Mouse (Mus musculus) urinary bladder, postnatal 25 days (tissue): ENCODE measurements around the gene Ptchd4.

Experiments
- DNase-seq: peaks from one replicate; pipeline ENCODE4 v3.0.0; 2022; ENCODE audit warnings: low spot score

Gene Ptchd4

DNA sequence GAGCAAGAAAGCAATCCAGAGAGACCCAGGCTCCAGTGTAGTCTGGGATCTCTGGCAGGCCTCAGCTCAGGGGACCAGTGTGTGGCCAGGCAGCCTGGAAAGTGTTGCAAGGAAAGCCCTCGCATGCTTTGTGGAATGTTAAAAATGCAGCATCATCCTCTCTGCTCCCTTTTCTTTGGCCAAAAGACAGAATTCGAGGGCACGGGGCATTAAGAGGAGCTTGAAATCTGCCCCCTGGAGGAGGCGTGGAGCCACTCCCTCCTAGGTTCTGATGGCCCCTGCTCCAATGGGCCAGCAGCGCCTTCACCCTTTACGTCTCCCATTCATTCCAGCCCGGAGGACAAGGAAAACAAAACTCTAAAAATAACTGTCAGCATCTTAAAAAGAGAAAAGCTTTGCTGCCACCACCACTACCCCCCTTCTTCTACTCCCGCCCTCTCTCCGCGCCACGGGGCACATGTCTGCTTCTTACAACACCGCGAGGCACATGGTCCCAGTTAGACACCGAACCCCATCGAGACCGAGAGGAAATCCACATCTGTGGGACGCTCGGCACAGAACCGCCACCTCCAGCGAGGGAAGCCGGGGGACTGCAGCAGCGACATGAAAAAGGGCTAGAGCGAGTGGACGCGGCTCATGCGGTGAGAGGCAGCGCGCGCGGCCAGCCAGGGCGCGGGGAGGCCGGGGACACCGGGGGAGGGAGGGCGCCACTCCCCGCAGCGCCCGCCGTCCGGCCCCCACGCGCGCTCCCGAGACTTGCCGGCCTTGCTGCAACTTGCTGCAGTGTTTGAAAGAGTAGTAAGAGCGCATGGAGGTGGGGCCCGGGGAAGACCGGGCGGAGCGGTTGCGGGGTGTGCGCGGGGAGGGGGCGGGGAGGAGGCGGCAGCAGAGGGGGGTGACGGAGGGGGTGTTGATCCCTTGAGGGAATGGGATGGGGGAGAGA is at the start of gene Ptchd4:
Gene Ptchd4, plus strand, starts transcription at position 279 of the 943 bp plus-strand sequence.
- DNase-seq = peak; percentile 4

DNA sequence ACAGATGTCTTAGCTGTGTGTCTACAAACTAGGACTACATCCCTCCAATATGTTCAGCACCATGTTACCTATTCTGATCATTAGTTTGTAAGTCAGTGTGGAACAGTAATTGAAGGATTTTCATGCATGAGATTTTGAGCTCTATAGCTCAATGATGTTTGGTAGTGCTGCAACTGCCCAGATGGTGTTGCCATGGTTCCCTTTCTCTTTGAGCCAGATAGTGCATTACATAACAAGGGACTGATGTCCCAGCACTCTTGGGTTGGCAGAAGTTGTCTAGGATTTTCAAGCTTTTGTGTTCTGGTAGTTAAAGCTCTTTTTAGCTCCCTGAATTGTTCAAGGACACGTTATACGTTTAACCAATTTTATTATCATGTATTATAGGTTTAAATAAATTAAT is 38.9 kb upstream of the Ptchd4 start:
- no peak for DNase-seq

DNA sequence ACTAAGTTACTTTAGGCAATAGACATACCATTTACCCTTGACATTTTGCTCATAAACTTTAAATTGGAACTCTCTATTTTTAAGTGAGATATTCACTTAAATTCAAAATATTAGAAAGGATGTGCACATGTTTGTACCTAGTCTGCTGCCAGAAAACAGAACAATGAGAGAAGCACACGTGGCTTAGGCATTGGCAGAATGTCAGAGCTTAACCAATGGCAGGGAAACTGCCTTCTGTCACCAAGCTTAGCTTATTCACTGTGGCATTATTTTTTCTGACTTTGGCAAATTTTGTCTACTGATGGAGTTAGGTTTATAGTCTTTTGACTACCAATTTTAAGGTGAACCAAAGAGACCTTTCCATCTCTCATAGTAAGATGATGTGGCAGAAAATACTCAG is 31.4 kb upstream of the Ptchd4 start:
- DNase-seq = no peak

DNA sequence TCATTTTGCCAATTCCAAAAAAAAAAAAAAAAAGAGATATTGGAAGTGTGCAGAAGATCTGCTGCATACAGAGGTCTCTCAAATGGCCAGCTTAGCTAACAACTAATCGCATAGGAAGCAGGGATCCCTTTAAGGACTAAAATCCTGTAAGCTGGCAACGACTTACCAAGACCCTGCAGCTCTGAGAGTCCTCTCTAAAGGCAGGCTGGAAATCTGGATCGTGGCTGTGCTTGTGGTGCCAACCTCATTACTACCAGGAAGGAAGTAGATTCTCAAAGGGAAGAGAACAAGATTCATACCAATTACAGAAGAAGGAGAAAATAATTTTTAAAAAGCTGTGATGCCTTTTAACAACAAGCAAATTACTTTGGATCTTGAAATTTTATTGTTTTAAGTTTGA is 29.5 kb upstream of the Ptchd4 start:
- no peak for DNase-seq

DNA sequence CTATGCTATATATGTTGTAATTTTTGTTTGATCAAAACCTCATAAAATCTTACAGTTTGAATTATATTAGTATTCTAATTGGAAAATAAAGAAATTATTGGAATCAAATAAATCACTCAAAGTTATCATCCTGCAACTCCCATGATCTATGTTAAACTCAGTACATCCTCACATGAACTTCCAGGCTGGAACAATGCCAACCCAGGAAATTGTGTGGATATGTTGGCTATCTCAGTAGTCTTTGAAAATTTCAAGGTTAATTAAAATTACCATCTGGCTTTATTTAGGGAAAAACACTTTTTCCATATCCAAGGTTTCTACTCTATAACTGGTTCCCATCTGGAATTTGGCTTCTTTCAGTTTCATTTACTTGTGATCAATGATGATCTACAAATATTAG is 25.4 kb upstream of the Ptchd4 start:
- no peak for DNase-seq

DNA sequence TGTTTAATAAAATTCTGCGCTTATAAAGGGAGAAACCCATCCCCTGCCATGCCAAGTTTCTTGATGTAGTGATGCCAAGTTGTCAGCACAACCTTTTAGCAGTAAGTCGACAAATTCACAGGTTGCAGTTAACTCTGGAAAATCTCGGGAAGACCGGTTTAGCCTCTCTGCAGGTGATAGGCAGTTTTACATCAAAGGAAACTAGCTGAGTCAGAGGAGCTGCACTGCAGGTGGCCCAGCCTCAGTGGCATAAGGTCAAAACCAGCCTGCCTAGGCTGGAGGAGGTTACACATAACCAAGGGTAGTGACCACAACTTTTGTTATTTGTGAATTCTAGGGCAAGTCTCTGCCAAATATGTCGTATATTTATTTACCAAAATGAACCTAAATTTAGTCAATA is 24.0 kb upstream of the Ptchd4 start:
- no peak for DNase-seq

DNA sequence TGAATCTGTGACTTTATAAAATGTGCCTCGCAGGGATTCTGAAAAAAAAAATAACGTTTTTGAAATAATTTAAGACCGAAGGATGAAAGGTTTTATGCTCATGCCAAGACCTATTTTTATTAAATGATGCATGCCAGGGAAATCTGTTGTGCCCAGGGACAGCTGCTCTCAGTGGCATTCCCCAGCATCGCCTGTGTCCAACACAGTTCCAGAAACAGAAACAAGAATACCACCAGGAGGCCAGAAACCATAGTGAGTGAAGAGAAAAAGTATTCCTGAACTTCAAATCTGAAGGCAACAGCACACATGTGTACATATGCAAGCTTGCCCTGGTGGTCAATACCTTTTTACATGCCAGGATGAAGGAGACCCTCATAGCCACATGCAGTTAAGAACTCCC is 17.8 kb upstream of the Ptchd4 start:
- DNase-seq = no peak

DNA sequence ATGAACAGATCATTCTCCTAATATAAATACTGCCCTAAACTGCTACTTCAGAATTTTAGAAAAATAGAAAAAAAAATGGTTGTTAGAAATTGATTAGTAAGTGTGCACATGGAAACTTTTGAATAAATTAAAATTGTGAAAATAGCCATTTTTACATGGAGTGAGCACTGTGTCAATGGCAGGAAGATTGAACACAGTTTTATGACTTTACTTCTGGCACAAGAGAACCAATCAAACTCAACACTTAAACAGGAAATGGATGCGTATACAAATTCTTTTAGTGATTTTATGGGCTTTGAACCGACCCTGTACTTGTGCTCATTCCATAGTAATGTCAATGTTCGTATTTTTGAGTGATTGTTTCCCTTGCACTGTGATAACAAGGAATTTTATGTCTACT is 16.1 kb upstream of the Ptchd4 start:
- no peak for DNase-seq

DNA sequence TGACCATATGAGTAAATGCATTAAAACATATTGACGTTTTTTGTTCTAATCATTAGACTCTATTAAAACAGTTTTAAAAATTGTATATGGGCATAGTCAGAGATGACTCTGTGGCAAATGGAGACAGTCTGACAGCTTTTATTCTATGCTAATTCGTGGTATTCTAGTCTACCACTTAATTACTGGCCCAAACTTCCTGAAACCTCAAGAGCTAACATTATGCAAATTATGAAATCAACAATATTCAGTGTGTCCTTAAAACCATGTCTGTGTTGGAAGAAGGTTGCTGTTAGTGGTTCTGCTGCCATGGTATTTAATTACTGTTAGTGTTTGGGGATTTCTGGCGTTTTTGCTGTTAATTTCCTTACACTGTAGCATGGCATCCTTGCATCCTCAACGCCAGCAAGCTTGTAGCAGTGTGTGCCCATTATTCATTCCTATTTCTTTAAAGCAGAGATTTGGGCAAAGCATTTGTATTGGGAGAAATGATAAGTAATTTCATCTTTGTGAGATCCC is 12.6 kb upstream of the Ptchd4 start:
- no peak for DNase-seq

DNA sequence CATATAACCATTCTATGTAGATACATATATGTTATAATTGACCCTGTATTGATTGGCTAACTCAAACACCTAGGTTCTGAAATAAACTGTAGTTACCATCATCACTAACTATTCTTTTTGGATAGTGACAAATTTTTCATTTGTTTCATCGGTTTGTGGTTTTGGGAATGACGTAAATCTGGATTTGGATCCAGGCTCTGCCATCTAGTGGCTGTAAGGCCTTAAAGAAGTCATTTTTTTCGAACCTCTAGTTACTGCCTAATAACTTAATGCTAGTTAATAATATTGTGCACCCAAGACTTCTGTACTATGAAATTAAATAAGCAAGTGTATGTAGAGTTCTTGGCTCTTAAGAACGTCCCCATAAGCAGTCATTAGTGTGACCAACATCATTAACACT is 11.5 kb upstream of the Ptchd4 start:
- no peak for DNase-seq

DNA sequence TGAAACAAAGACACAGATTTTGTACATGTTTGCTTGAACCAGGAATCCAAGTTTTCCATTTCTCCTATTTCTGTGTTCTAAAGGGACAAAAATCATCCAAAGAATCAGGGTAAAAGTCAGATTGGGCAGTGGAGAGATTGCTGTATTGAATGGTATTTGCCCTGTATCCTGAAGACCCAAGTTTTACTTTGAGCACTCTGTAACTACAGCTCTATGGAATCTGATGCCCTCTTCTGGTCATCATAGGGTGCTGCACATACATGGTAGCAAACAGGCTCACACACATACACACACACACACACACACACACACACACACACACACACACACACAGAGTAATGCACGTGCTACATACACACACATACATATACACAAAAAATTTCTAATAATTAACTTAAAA is 8.7 kb upstream of the Ptchd4 start:
- no peak for DNase-seq

DNA sequence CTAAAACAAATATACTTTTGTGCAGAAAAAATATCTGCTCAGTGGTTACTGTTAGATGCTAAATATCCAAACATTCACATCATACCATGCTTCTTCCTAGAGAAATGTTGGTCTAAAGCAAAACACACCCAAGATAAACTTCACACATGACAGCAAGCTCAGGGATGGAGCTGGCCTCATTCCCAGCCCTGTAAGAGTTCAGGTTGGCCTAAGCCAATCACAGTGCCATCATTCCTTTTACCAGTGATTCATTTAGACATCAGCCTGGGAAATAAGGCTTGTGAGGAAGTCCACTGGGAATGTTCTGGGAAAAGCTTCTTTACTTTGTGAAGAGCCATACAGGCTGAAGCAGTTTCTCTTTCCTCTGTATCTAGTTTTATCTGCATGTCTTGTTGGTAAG is 5.6 kb upstream of the Ptchd4 start:
- DNase-seq = no peak

DNA sequence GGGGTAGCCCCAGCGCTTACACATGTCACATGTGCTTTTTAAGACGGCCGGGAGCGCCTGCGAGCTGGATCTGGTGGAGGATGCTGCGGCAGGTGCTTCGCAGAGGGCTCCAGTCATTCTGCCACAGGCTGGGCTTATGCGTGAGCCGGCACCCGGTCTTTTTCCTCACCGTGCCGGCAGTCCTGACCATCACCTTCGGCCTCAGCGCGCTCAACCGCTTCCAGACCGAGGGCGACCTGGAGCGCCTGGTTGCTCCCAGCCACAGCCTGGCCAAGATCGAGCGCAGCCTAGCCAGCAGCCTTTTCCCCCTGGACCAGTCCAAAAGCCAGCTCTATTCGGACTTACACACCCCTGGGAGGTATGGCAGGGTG is 850 bp downstream of the Ptchd4 start:
- no peak for DNase-seq

DNA sequence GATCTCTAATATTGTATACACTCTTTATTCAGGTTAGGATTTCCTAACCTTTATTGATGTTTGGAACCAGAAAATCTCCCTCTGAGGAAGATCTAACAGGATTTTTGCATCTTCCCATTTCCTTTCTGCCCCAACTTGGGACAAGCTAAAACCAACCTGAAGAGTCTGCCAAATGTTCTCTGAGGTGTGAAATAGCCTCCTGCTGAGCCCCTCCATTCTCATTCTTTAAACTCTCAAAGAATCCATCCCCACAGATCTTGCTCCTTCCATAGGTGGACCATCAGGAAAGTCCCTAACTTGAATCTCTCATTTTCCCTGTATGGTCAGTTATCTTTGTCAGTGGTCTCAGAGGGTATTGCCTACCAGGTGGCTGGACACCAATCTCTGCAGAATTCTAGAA is 20.0 kb downstream of the Ptchd4 start:
- DNase-seq = no peak

DNA sequence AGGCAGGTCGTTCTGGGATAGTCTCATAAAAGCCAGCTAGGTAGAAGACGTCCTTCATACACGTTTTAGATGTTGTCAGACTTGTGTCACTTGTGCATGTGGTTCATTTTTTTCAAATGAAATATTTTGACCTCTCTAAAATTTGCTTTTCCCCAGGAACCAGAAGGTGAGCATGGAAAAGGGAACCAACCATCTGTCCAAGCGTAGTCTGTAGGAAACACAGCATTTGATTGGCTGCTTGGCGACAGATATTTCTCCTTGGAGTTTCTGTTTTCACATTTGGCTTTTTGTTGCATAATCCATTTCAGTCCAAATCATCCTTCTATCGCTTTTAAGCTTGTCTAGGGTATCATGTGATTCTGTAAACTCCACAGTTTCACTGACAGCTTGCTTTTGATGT is 20.8 kb downstream of the Ptchd4 start:
- no peak for DNase-seq

DNA sequence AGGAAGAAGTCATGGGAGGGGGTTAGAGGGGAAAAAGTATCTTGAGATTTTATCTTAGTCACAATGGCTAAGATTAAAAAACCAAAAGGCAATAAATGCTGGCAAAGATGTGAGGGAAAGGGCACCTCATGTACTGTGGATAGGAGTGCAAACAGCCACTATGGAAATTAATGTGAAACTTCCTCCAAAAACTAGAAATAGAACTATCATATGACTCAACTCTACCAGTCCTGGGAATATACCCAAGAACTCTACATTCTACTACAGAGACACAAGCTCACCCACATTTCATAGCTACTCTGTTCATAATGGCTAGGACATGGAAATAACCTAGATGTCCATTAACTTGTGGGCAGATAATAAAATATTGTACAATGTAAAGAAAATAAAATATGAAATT is 30.3 kb downstream of the Ptchd4 start:
- DNase-seq = no peak

DNA sequence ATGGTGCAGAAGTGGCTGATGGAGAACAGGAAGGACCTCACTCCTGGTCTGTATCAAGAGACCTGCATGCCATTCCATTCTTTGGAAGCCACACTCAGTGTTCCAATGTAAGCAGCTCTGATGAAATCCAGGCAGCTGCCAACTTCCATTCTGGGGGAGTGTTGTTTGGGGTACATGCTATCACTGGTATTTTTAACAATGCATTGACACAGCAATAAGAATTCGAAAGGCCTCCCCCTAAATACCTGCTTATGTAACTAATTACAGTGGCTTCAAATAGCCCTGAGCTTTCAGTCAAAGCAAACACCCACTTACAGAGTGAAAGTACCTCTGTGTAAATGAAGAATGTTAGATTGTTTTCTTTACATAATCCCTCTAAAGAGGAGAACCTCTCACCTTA is 42.7 kb downstream of the Ptchd4 start:
- DNase-seq = no peak

DNA sequence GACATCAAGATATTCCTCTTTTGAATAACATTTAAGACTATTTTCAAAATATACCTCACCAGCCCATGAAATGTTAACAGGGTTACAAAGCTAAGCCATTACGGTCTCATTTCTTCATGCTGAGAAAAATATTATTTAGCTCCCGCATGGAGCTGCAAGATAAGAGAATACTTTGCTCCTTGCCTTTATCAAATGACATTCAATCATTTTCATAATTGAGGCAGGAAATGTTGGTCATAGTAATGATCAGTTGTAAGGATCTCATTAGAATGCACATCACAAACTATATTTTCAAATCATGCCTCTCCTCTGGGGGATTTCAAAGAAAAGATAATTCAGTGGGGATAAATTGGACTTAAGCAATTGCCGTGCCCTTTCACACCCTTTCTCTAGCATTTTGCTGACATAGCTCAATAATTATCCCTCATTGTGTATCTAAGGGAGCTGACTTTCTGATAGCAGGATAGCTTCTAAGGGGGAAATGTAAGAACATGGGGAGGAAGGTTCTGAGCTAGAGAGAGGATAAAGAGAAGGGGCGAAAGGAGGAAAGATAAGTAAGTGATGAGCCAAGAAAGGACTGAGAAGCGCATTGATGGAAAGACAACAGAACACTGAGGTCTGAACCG is 47.5 kb downstream of the Ptchd4 start:
- DNase-seq = no peak

DNA sequence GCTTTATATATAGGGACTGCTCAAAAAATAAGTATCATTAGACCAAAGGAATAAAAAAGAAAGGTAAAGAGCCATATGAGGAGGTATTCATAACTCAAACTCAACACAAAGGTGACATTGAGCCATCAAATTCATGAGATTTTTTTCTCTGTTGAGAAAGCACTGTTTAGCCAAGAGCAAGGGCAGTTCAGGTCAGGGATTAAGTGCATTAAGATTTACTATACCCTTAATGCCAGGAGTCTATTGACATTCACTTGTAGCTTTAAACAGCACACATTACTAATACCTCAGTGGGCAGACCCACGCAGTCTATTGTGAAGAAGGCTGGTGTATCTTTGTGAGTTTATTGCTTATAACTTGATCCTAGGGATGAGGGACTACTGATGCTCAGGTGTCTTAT is 49.0 kb downstream of the Ptchd4 start:
- no peak for DNase-seq

DNA sequence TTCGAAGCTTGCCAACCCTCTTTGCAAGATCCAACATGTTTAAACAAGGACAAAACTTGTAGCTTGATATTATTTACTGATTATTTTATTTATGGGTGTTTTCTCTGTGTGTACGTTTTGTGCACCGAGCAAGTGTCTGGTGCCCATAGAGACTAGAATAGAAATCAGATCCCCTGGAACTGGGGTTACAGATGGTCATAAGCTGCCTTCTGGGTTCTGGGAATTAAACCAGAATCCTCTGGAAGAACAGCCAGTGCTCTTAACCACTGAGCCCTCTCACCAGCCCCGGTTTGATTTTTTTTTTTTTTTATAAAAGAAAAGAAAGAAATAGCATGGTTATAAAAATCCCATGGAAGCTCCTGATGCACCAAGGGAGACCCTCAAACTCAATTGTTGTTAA is 59.1 kb downstream of the Ptchd4 start:
- DNase-seq = no peak

DNA sequence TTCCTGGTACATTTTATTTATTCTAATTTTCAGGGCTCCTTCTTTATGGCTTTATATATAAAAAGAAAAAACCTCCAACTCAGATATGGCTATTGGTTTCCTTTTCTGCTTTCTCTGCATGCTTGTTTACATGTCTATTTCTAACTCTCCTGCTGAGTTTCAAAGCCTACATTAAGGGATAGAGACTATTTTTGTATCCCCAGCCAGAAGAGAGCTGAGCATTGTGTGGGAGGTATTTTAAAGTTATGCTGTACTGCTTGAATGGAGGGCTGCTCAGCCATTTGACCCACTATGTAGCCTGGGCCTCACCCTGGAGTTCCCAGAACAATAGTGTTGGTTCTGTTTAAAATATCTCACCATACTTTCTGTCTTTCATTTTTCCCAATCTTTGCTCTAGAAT is 77.3 kb downstream of the Ptchd4 start:
- no peak for DNase-seq

DNA sequence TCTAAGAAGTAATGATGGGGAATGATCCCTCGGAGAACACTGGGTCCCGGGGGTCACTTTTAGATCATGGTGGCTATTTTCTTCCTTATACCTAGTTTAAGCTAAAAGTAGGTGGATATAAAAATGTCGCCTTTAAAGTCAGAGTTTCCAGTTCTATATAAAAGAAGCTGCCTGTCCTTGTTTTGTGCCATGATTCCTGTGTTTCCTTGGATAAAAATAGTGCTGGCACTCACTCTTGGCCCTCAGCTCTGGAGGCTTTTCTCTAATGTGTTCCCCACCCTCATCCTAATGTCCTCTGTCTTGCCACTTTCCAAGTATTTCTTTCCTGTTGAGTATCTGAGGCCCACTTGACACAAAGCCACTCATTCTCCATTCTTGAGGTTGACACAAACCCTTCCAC is 79.6 kb downstream of the Ptchd4 start:
- no peak for DNase-seq

DNA sequence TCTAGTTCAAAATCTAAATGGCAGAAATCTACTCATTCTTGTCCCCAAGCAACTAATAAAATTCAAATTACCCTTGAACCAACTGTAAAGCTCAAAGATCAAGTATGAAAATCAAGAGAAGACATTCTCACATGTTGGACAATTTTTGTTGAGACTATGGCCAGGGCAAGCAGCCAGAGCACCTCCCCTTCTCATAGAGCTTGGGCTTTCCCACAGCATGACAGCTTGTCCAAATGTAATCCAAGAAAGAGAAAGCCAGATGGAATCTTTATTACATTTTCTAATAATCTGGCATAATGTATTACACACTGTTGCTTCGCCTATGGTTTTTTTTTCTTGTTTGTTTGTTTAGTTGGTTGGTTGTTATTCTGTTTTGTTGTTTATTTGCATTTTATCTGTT is 102.7 kb downstream of the Ptchd4 start:
- DNase-seq = no peak

DNA sequence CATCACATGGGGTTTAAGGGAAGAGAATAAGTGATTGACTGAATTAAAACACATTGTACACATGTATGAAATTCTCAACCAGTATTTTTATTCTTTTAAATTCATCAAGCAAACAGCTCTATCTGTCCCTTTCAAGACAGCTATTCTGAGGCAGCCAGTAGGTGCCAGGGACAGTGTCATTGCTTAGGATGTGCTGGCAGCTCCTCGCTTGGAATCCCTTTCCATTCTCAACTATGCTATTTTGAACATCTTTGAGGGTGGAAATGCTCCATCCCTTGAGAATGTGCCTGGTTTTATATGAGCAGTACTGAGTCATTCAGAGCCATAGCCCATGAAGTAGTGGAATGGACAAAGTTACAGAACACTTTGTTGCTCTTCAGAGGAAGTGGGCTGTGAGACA is 112.2 kb downstream of the Ptchd4 start:
- no peak for DNase-seq
